Mouse (Mus musculus) liver, embryonic 14.5 days (tissue): ENCODE measurements around the gene Car11.

Experiments
- CTCF ChIP-seq: IDR thresholded peaks from 2 replicates; pipeline ENCODE4 v1.5.1; 2016; ENCODE audit warnings: antibody characterized with exemption, low read depth, control low read depth
- EP300 ChIP-seq: IDR thresholded peaks from 2 replicates; pipeline ENCODE4 v1.6.1; 2016; ENCODE audit warnings: antibody characterized with exemption, low read depth

DNA sequence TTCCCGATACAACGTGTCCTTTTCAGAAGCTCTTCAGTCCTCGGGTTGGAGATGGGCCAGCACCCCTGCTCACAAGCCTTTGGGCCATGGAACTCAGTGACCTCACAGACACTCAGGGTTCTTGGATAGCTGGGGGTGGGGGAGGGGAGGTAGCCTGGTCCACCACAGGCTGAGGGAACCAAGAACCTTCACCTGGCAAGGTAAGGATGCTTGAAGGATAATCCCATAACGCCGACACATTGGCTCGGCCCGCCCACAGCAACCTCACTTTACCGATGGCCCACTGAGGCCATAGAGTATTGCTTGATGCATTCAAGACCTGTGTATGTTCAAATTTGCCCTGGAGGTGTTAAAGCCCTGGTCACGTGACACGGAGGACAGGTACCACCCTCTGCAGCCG is 26.1 kb downstream of the Car11 start, which contains the start of gene Spaca4:
- TF ChIP-seq CTCF (no peak), EP300 (no peak)
